Mouse (Mus musculus) layer of hippocampus, postnatal 10 days (tissue): Measurements from ENCODE around the gene Meioc. TPM values are rescaled to one million over a fixed set of nuclear protein-coding genes. Genes with fewer than 3 reads are reported as not detected.
"Not testable (repeated sequence)": the region's sequence is repeated elsewhere in the genome, so short reads cannot be mapped to it uniquely, and the experiment has no call there.

Source experiments
- DNase-seq, 2 experiments: peaks; one replicate each; pipeline ENCODE4 v3.0.0; 2021; ENCODE audit warnings: low spot score in 2 of 2
- microRNA-seq, 2 experiments: library from miRNA; unstranded; fragments of <30 nt; microRNA quantifications; one replicate each; pipeline ENCODE4 v1.2.0; 2021
- total RNA-seq, 2 experiments: library from RNA; stranded (reverse); gene quantifications; 2 replicates each; pipeline ENCODE4 v1.2.3; 2021

The Meioc gene
- total RNA-seq, 2 experiments from 2014 or later = not detected

GRCm38 (mm10) chr11:102665637-102666435, 2.3 kb downstream of the Meioc start:
- no peak for DNase-seq

DNA sequence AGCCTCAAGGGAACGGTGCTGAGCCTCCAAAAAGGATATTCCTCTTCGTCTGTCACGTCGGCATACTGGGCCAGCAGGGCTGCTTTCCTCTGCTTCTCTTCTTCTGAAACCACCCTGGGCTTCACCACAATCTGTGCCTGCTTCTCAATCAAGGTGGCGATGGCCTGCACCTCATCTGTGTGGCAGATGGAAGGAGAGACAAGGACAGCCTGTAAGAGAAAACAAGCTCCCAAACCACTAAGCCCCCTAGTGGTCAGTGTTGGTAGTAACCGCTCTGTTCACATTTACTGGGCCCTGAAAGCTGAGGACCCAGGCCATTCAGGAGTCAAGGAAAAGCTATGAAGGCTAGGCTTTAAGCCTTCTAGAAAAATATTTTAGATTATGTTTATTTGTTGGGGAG, 26.6 kb downstream of the Meioc start:
- peak; percentile 76 to 77 for DNase-seq

DNA sequence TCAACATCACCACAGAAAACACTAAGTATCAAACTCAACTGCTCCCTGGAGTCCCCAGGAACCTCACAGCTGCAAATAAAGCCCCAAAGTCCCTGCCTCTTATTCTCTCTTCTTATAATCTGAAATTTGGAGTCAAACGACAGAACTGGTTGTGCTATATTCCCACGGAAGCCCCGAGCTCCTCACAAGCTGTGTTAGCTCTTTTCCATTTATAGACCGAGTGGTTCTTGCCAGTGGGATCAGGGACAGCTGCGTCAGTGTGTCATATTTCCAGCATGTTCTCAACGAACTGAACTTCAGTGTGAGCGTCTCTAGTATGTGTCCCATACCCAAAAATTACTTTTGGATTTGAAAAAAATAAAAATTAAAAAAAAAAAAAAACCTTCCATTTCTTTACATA, 31.8 kb downstream of the Meioc start:
- DNase-seq = no peak

DNA sequence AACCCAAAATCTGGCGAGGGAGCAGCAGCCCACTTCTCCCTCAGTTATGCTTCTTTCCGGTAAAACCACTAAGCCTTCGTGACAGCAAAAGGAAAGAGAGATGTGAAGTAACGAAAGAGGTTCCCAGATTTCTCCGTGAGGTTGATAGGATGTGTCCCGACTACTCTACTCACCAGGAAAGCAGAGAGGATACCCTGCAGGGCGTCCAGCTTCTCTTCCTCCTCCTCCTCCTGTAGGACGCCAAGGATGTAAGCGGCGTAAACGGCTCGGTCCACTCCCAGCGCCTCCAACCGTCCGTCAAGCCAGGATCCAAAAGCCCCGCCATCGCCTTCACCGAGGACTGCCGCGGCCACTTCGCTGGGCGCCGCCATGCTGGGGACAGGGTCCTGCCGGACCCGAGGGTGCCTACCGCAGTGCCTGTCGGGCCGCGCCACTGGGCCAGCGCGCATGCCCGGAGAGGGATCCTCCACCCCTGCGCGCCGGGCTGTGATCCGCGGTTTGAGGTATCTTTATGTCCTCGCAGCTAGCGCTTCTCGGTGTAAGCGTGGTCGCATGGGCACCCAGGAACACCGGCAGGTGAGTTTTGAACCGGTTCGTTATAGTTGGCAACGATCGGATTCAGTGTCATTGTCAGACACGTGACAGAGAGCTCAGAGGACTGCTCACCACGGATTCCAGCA, 34.0 kb downstream of the Meioc start, which contains the start of gene Ccdc43:
TSS of gene Ccdc43 (minus strand) at position 445 of the 680 bp plus-strand sequence.
- DNase-seq = peak; percentile 84 to 90

DNA sequence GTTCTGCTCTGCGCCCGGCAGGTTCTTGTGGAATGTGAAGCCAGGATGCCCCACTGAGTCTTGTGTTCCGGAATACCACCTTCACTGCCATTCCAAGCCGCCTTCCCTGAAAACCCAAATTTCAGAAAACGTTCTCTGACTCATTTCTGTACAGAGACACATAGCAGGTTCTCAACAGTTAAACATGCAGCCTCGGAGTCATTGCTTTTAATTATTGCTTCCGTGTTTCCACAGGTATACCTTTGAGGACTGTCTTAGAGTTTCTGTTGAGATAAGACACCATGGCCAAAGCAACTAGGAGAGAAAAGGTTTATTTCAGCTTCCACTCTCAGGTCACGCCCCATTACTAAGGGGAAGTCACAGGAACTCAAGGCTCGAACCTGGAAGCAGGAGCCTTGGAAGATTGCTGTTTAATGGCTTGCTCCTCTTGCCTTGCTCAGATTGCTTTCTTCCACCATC, 34.5 kb downstream of the Meioc start:
- DNase-seq = no peak

- DNase-seq = not testable (repeated sequence)
These were observed 38.7 kb downstream of the Meioc start for GRCm38 (mm10) chr11:102702206-102702605.

- no peak for DNase-seq
These were observed 48.9 kb downstream of the Meioc start for GRCm38 (mm10) chr11:102712411-102712810.

- DNase-seq = not testable (repeated sequence)
These were observed 51.1 kb downstream of the Meioc start for GRCm38 (mm10) chr11:102714578-102714977.

DNA sequence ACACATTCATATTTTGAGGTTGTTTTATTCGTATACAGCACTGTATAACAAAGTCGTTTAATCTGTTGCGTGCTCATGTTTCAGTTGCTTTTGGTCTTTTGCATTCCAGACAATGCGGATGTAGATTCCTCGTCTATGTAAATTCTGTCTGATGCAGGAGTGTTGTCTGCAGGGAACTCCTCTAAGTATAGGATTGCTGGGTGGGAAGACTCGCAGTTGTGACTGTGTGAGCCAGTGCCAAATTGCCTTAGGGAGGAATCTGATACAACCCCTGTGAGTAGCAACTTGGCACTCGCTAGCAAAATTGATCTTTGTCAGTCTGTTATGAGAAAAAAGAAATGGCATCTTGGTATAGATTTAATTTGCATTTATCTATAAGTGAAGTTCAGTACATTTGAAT, 52.6 kb downstream of the Meioc start:
- no peak for DNase-seq

GRCm38 (mm10) chr11:102725574-102725973, 62.1 kb downstream of the Meioc start:
- peak; percentile 39 to 41 for DNase-seq

DNA sequence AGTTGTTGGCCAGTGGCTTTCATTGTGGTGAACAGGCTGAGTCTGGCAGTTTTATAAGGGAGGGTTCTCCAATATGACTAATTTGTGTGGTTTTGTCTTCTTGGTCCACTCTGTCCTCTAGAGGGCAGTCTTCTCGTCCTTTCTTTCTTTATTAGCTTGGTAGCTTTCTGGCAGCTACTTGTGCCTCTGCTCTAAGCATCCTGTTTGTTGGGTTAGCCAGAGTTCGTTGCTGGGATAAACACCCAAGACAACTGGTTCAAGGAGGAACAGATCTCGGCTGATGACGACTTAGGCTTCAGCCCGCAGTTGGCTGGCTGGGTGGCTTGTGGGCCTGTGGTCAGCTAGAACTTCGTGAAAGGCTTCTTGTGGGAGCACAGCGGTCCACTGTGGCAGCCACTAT, 65.1 kb downstream of the Meioc start:
- DNase-seq = peak; percentile 36 to 51

DNA sequence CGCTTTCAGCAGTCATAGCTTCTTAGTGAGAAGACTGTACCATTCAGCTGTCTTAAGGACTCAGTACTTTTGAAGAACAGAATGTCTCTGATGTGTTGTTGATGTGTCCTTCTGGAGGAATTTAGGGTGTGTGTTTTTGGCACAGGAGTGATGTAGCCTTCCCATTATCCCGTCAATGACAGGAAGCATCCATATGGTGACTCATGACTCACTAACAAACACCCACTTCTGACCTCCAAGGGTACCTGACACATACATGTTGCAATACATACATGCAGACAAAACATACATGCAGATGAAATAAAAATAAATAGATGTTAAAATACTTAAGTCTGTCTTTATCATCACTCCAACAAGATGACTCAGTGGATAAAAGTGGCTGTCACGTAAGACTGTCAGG, 66.3 kb downstream of the Meioc start:
- DNase-seq = no peak

DNA sequence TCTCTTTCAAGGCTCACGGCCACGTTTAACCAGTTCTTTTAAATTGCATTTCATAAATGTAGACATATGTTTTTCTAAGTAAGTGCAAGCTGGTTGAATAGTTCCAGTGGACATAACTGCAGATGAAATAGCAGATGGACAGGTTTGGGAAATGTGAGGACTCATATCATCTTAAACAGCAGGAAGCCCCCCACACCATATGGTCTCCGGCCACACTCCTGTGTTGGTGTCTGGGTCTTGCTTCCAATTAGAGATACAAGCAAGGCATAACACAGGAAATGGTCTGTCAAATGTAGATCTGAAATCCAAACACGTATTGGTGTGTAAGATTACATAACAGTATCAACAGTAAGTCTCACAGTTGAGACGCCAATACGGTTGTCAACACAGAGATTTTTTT, 67.8 kb downstream of the Meioc start:
- no peak for DNase-seq

Small RNA genes lying within 50 kb of the gene (microRNA-seq; reads per million reads assigned to microRNA genes)
- 0 reads per million in 2 experiments for gene Gm22920

Other genes starting within 250 kb of the Meioc start
- 10 to 100 TPM; 81.8 to 83.7 TPM for gene Grn, start 233.4 kb upstream of the Meioc start, total RNA-seq
- 100 to 1,000 TPM; 115 TPM for gene Fam171a2, start 216.0 kb upstream of the Meioc start, total RNA-seq
- 1 to 10 TPM; 3.6 to 3.7 TPM for gene Itga2b, start 193.6 kb upstream of the Meioc start, total RNA-seq
- gene Gpatch8, start 107.3 kb upstream of the Meioc start, total RNA-seq = 10 to 100 TPM; 47.0 to 51.1 TPM
- 1 to 10 TPM; 6.0 to 7.1 TPM for gene Gm11627, start 84.3 kb upstream of the Meioc start, total RNA-seq
- gene Fzd2, start 59.3 kb upstream of the Meioc start, total RNA-seq = 10 to 100 TPM in 1 of 2 experiments, 1 to 10 TPM in 1; 9.3 to 10.2 TPM
- gene Ccdc43, start 34.1 kb downstream of the Meioc start, total RNA-seq = 10 to 100 TPM; 28.3 to 36.1 TPM
- 100 to 1,000 TPM; 130 to 149 TPM for gene Adam11, start 97.7 kb downstream of the Meioc start, total RNA-seq
- gene Gjc1, start 156.0 kb downstream of the Meioc start, total RNA-seq = 10 to 100 TPM; 15.4 to 17.6 TPM
- 10 to 100 TPM in 1 of 2 experiments, 1 to 10 TPM in 1; 9.3 to 11.1 TPM for gene Higd1b, start 172.1 kb downstream of the Meioc start, total RNA-seq
- gene Eftud2, start 217.3 kb downstream of the Meioc start, total RNA-seq = 100 to 1,000 TPM; 105 to 117 TPM
- gene Ccdc103, start 217.5 kb downstream of the Meioc start, total RNA-seq = 1 to 10 TPM; 1.1 to 1.4 TPM
- gene Fam187a, start 221.5 kb downstream of the Meioc start, total RNA-seq = not detected
- gene Gfap, start 237.2 kb downstream of the Meioc start, total RNA-seq = 100 to 1,000 TPM; 273 to 295 TPM